Mouse (Mus musculus) olfactory bulb, adult 2 months (tissue): Measurements from ENCODE around the gene Cfap126. TPM values are rescaled to one million over a fixed set of nuclear protein-coding genes. Genes with fewer than 3 reads are reported as not detected.
"Not testable (repeated sequence)": the region's sequence is repeated elsewhere in the genome, so short reads cannot be mapped to it uniquely, and the experiment has no call there.

Experiments used
- H3K27ac ChIP-seq: fragments of 200-500 bp; 2 replicates; pipeline ENCODE4 v1.5.1; 2012; ENCODE audit warnings: low read depth, low read length; ENCODE audit not compliant: insufficient read depth
- H3K4me1 ChIP-seq: fragments of 200-500 bp; 2 replicates; pipeline ENCODE4 v1.6.1; 2012; ENCODE audit warnings: low read length; ENCODE audit not compliant: control insufficient read depth, insufficient read depth
- H3K4me3 ChIP-seq: fragments of 200-500 bp; 2 replicates; pipeline ENCODE4 v1.5.1; 2012; ENCODE audit warnings: mild to moderate bottlenecking, low read depth, low read length, moderate library complexity; ENCODE audit not compliant: insufficient read depth
- CTCF ChIP-seq: fragments of 200-500 bp; IDR thresholded peaks from 2 replicates; pipeline ENCODE4 v1.5.1; 2012; ENCODE audit warnings: low read depth, mild to moderate bottlenecking, low read length, moderate library complexity; ENCODE audit not compliant: insufficient read depth
- POLR2A ChIP-seq: fragments of 200-500 bp; IDR thresholded peaks from 2 replicates; pipeline ENCODE4 v1.6.1; 2012; ENCODE audit warnings: mild to moderate bottlenecking, low read depth, low read length, moderate library complexity; ENCODE audit not compliant: insufficient read depth
- WGBS: fragments of 180-500 bp; shearing (Covaris S2); methylation state at CpG from one replicate; pipeline ENCODE4 v1.1.7; 2018; 5-methylcytosine and 5-hydroxymethylcytosine counted together
- polyA plus RNA-seq: library from polyadenylated mRNA; stranded (reverse); fragments of >200 nt; gene quantifications from 2 replicates; pipeline ENCODE4 v1.2.4, GENCODE M21; 2012; ENCODE audit warnings: low replicate concordance; ENCODE audit not compliant: missing spikeins, insufficient read depth, insufficient read length

The Cfap126 gene
- not detected in 2 replicates for polyA plus RNA-seq

- 3% methylated on average over 24 of the region's 24 CpGs for WGBS
- TF ChIP-seq CTCF (no peak), POLR2A (no peak)
- H3K4me3 ChIP-seq = peak within 1 kb of the TSS; percentile 54
- H3K4me1 ChIP-seq = peaks cover 7% of the 10 kb centered on the region
- peak within 1 kb of the TSS; percentile 9 for H3K27ac ChIP-seq
Observed at GRCm38 (mm10) chr1:171113873-171114299, at the start of gene Cfap126. Cfap126 (plus strand) TSS chr1:171113918.

DNA sequence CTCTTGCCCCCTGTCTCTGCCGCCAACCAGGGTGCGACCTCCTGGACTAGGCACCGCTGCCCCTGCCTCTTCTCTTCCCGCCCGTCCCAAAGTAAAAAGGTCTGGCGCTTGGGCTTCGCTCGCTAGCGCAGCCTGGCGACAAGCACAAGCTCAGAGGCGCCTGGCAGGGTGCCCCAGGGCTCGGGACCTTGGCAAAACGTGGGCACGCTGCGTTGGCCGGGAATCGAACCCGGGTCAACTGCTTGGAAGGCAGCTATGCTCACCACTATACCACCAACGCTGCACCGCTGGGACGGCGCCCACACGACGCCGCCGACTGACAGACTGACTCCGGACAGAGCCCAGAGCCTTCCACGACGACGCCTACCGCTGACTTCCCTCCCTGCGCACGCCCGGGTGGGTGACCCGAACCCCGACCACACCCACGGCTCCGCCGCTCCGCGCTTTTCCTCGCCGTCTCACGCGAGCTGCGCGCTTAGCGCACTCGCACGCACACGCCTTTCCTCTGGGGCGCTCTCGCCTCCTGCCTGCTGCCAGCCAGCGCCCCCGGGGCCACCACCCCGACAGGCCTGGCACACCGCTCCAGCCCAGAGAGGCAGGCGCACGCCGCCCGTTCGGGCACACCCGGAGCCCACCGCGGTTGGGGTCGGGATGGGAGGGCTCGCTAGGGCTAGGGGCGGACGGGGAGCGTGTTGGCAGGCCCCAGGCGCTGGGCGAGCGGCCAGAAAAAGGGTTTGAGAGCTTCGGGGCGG lies 49.1 kb upstream of the Cfap126 start, which contains the start of gene Fcgr3:
Fcgr3 (minus strand) TSS at position 445 of the 752 bp plus-strand sequence.
- Histone ChIP-seq H3K4me3 (peak within 1 kb of the TSS; percentile 14), H3K4me1 (peaks cover 12% of the 10 kb centered on the region)
- not testable (repeated sequence) for H3K27ac ChIP-seq
- 1% methylated on average over 47 of the region's 75 CpGs for WGBS

- under 1% methylated on average over 26 of the region's 35 CpGs for WGBS
Observed at GRCm38 (mm10) chr1:171065243-171065587, 48.5 kb upstream of the Cfap126 start.

GRCm38 (mm10) chr1:171065768-171066167 lies 48.0 kb upstream of the Cfap126 start:
- Histone ChIP-seq H3K4me1 (peaks cover 12% of the 10 kb centered on the region), H3K4me3 (0 out of 2 replicates have a peak overlapping the region, but pooled peaks have one; percentile 9)
- WGBS = 7% methylated on average over 32 of the region's 45 CpGs
- H3K27ac ChIP-seq = not testable (repeated sequence)

More at GRCm38 (mm10) chr1:171065243-171065587, 48.5 kb upstream of the Cfap126 start:
- Histone ChIP-seq H3K4me3 (0 out of 2 replicates have a peak overlapping the region, but pooled peaks have one; percentile 14), H3K4me1 (peaks cover 12% of the 10 kb centered on the region)
- H3K27ac ChIP-seq = not testable (repeated sequence)

DNA sequence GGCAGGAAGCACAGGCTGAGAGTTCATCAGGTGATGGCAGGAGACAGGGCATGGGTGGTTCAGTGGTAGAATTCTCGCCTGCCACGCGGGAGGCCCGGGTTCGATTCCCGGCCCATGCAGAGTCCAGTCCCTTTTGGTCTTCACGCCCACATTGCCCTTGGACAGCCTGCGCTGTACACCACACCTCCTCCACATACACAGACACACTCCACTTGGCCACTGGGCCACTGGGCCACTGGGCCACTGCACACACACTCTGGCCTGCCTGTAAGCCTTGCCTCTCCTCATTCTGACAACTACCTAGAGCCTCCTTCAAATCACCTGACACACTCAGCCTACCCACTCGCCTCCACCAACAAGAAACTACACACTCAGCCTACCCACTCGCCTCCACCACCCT lies 47.1 kb upstream of the Cfap126 start:
- WGBS = 53% methylated on average over 4 of the region's 10 CpGs
- H3K27ac ChIP-seq, H3K4me3 ChIP-seq: not testable (repeated sequence)
- H3K4me1 ChIP-seq = peaks cover 14% of the 10 kb centered on the region

GRCm38 (mm10) chr1:171067928-171068327 lies 45.8 kb upstream of the Cfap126 start:
- WGBS = 58% methylated on average over 5 of the region's 5 CpGs
- not testable (repeated sequence) for H3K4me3 ChIP-seq, H3K27ac ChIP-seq
- H3K4me1 ChIP-seq = peaks cover 14% of the 10 kb centered on the region

- H3K27ac ChIP-seq, H3K4me3 ChIP-seq, H3K4me1 ChIP-seq: not testable (repeated sequence)
- WGBS = 57% methylated on average over 3 of the region's 3 CpGs
Observed at GRCm38 (mm10) chr1:171069508-171069907, 44.2 kb upstream of the Cfap126 start.

GRCm38 (mm10) chr1:171070879-171071278 lies 42.8 kb upstream of the Cfap126 start:
- WGBS = 21% methylated on average over 16 of the region's 16 CpGs
- H3K4me3 ChIP-seq, H3K27ac ChIP-seq, H3K4me1 ChIP-seq: not testable (repeated sequence)

DNA sequence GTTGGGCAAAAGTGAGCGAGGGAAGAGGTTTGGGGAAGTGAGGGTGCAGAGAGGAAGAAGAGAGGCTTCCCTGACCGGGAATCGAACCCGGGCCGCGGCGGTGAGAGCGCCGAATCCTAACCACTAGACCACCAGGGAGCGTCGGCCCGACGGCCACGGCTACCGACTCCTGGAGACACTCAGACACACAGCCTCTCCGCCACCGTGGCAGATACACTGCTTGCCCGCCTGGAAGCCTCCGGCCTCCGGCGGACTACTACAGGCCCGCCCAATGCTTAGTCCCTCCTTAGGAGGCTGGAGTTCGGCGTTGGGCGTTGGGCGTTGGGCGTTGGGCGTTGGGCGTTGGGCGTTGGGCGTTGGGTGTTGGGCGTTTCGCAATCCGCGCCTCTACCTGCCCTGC lies 42.0 kb upstream of the Cfap126 start:
- H3K27ac ChIP-seq, H3K4me3 ChIP-seq, H3K4me1 ChIP-seq: not testable (repeated sequence)
- WGBS = no CpG with 5 or more reads among the region's 35 CpGs

GRCm38 (mm10) chr1:171072217-171072616 lies 41.5 kb upstream of the Cfap126 start:
- no CpG with 5 or more reads among the region's 45 CpGs for WGBS
- H3K27ac ChIP-seq = not testable (repeated sequence)

GRCm38 (mm10) chr1:171074283-171074682 lies 39.4 kb upstream of the Cfap126 start:
- H3K27ac ChIP-seq, H3K4me1 ChIP-seq, H3K4me3 ChIP-seq: not testable (repeated sequence)
- WGBS = 33% methylated on average over 8 of the region's 10 CpGs

More at GRCm38 (mm10) chr1:171072217-171072616, 41.5 kb upstream of the Cfap126 start:
- H3K4me3 ChIP-seq, H3K4me1 ChIP-seq: not testable (repeated sequence)

DNA sequence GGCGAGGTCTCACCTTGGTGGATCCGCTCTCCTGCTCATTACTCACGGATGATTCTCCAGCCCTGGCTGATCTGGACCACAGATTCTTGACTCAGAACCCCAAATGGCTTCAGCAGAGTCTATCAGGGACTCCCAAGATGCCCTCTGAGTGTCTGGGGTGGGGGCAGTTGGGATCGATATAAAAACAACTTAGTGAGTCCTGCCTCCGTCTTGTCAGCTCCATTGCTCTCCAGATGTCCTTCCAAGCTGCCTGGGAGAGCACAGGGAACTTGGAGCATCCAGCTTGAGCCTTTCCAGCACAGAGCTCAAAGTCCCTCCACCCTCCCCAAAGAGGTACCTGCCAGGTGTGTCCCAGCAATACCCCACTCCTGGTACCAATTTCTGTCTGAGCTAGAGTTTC lies 37.5 kb upstream of the Cfap126 start:
- H3K27ac ChIP-seq, H3K4me1 ChIP-seq, H3K4me3 ChIP-seq: not testable (repeated sequence)
- WGBS = 73% methylated on average over 5 of the region's 5 CpGs

GRCm38 (mm10) chr1:171077192-171077591 lies 36.5 kb upstream of the Cfap126 start:
- H3K27ac ChIP-seq, H3K4me1 ChIP-seq, H3K4me3 ChIP-seq: not testable (repeated sequence)
- 36% methylated on average over 5 of the region's 5 CpGs for WGBS

- H3K4me1 ChIP-seq, H3K27ac ChIP-seq, H3K4me3 ChIP-seq: not testable (repeated sequence)
- WGBS = 1% methylated on average over 19 of the region's 27 CpGs
Observed at GRCm38 (mm10) chr1:171077955-171078354, 35.8 kb upstream of the Cfap126 start.
